Mouse (Mus musculus) heart, postnatal 4 days (tissue): ENCODE results near the gene Kif6. TPM values are rescaled to one million over a fixed set of nuclear protein-coding genes. Genes with fewer than 3 reads are reported as not detected.

Experiments
- DNase-seq: peaks from one replicate; pipeline ENCODE4 v3.0.0; 2021
- total RNA-seq, 2 experiments: library from RNA; stranded (reverse); gene quantifications; 2 replicates each; pipeline ENCODE4 v1.2.3; 2021

Kif6 gene
- total RNA-seq, 2 experiments from 2014 or later = 1.9 to 3.2 TPM

DNA sequence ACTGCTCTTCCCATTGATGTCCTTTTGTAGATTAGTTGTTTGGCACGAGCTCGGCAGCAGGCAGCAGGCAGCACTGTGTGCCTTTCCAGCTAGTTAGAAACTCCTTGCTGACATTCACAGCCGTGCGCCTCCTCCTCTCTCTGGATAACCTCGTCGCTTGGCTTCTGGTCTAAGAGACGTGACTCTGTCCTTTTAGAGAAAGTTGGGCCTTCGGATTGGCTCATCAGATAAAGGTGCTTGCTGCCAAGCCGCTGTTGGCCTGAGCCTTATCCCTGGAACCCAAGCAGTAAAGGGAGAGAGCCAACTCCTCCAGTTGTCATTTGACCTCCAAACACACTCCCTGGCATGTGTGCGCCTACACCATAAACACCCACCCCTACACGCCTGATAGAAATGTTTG is 123.4 kb downstream of the Kif6 start:
- peak; percentile 55 for DNase-seq

DNA sequence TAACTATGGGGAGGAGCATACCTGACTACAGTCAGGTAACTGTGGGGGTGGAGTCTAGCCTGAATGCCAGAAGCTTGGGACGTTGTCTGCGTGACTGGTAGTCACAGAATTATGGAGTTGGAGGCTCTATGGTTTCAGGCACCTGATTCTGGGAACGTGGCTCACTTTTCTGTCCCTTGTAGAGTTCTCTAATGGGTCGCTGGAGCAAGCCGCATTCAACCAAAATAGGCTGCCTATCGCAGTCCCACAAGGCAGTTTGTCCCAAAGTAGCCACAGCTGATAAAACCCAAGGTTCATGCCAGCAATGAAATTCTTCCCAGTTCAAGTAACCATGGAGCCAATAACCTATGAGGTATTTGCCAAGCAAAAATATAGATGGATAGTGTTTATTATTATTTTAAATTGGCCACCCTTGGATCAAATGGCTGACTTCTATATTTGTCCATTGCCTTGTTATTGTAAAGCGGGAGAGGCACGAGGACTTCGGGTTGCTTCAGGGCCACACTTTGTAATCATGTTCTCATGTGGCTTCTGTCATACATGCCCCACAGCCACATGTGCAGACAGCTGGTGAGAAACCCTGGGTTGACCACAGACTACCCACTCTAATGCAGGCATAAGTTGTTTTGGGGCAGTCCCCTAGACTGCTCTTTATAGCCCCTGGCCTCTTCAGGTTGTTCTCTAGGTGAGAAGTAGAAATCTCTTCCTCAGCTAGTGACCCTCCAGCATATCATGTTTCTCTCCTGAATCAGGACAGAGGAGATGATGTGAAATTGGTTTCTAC is 125.2 kb downstream of the Kif6 start:
- peak; percentile 35 for DNase-seq

DNA sequence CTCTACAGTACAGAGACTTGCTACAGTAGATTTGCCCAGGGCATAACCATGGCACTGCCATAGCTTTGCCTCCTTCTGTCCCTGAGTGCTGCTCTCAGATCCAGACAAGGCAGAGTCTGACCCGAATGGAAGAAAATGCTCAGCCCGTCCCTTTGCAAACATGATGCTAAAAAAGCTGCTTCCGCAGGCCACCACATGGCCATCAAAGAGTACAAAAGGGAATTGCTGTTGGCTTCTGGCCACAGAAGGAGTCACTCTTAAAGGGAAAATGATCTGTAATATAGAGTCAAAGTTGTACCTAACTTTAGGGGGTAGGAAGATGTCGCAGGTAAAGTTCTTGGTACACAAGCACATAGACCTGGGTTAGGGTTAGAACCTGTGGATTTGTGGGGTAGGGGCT is 126.2 kb downstream of the Kif6 start:
- peak; percentile 57 for DNase-seq

DNA sequence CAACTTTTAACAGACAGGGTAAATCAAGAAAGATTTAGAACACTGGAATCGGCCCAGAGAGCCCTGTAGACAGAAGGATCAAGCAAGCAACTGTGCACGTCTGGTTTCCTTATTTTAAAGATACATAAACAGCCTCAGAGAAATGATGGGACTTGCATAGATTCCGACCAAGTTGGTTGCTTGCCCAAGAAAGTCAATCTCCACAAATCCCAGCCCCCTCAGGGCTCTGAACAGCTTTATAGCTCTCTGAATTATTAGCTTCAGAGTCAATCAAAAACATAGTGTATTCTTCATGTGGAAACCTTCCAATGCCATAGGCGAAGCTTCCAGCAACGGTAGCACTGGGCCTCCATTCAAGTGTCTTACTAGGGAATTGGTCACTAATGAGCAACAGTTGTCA is 127.0 kb downstream of the Kif6 start:
- DNase-seq = no peak

DNA sequence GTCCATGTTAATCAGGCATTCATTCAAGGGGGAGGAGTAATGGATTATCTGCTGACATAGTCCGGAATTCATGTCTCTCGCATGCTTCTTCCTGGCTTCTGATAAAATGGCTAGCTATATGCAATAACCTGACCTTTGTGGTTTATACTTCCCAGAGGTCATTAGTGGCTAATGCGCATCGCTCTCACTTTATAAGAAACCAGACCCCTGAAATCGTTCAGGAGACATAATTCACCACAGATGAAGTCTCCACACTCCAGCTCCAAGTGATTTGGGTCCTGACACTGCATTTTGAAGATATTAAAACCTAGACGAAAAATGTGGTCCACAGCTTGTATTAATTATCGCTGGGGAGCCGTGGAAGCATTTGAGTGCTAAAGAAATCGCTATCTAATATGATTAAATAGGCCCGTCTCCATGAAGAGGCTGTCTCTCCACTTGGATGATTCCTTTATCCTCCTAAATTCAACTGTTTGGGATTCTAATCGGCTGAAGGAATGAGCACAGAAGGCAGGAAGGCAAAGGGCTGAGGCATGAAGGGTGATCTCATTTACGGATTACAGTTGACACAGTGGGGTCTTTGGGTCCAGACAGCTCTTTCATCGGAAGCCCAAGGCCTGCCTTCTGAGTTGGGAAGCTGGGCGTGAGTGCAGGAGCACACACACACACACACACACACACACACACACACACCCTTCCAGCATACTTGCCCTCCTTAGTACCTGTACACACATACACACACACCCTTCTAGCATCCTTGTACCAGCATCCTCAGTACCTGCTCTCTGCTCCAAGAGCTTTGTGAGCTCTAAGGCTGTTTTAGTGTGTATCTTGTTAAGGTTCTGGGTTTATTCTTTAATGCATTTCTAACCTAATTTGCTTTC is 128.9 kb downstream of the Kif6 start:
- DNase-seq = no peak

GRCm38 (mm10) chr17:49750889-49751324 is 136.0 kb downstream of the Kif6 start:
- peak; percentile 46 for DNase-seq

DNA sequence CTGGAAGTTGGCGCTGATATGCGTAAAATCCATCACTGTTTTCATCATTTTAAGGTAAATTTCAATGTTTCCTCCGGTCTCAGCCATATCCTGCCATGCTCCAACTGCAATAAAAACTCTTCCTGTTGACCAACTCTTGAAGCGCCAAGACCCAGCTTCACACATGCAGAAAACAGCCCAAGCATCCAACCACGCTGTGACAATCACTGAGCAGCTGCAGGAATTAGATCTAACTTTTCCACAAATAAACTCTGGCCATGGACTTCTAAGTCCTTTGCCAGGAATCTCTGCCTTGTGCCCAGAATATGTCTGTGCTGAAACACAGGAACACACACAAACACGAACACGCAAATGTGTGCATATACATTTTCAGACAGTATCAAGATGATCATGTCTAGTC is 138.9 kb downstream of the Kif6 start:
- DNase-seq = no peak

DNA sequence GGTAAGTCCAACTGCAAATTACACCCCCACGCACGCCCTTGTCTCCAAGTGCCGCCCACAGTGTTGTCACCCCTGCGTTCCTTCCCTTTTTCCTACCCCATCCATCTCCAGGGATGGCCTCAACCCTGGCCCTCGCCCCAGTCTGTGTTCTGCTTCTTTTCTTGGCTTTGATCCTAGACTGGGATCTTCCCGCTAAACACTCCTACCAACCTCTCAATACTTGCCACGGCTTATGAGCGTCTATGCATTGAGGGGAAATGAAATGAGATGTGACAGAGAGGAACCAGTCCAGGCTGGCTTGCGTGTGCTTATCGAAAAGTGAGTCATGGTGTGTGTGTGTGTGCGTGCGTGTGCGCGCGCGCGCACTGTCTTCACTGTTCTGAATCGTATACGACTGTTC is 141.9 kb downstream of the Kif6 start:
- DNase-seq = peak; percentile 55

DNA sequence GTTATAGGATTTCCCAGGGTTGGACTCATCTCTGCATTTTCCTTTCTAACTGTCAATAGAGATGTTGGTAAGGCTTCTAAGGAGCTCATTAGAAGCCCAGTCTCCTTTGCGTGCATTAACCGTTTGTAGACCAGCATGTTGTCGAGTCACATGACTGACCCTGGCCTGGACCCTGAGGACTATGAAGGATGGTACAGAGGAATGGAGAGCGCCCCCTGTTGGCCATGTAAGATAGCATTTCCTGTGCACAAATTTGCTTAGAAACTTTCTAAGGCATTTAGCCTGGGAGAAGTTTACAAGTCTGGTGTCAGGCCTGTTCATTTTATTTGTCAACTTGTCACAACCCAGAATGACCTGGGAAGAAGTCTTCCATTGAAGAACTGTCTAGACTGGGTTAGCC is 144.1 kb downstream of the Kif6 start:
- DNase-seq = no peak

- no peak for DNase-seq
Measured at GRCm38 (mm10) chr17:49761260-49761659, 146.3 kb downstream of the Kif6 start.

- DNase-seq = no peak
Measured at GRCm38 (mm10) chr17:49761838-49762237, 146.9 kb downstream of the Kif6 start.

- DNase-seq = no peak
Measured at GRCm38 (mm10) chr17:49764963-49765362, 150.0 kb downstream of the Kif6 start.

DNA sequence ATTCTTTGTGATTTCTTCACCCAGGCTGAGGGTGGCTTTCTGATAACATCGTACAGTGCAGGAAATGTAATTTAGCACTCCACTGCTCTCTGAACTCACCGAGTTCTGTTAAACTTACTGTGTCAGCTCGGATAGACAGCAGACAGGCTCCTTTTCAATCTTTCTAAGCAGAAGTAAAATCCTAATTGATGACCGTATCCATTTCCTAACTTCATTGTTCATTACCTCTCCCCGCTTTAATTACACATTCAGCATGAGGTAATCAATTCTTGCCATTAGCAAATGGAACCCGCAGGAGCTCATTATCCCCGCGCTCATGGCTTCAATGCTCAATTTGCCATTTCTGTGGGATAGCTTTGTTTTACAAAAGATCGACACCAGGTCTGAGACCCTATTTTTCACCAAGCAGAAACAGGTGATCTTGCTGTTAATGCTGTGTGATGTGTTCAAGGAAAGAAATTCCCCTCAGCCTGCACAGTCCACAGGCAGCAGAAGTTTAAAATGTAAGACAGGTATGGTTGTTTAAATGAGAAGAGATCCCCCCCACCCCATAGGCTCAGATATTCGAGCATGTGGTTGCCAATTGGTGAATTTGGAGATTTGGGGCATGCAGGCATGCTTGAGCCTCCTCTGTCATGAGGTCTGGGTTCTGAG is 152.9 kb downstream of the Kif6 start:
- DNase-seq = no peak

GRCm38 (mm10) chr17:49771703-49772315 is 156.9 kb downstream of the Kif6 start:
- DNase-seq = no peak

DNA sequence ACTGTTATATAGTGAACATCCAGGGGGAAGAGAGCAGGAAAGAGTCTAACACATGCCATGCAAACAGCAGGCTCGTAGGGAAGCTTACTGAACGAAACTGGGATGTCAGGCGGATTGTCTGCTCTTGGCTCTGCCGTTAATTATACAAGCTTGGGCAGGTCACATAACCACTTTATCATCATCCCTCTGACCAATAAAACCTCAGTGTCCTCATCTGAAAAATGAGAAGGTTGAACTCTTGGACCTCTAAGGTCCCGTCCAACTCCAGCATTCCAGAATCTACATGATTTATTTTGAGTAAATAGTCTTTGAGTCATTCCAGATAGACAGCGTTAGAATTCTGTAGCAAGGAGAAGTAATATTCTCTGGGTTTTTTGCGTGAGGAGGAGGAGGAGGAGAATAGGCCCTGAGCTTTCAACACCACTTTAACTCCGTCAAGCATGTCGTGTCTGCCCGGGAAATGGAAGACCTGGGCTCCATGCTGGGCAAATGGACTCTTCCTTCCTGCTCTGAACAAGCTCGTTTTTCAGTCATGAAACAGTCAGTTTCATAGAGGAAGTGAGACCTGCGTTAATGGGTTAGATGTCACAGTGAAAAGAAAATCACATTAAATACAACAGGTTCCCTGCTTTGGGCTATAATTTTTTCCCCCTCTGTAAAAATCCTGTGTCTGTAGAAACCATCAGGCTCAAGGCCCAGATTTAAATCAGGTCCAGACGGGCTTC is 162.3 kb downstream of the Kif6 start:
- DNase-seq = no peak

GRCm38 (mm10) chr17:49779066-49779465 is 164.1 kb downstream of the Kif6 start:
- no peak for DNase-seq

DNA sequence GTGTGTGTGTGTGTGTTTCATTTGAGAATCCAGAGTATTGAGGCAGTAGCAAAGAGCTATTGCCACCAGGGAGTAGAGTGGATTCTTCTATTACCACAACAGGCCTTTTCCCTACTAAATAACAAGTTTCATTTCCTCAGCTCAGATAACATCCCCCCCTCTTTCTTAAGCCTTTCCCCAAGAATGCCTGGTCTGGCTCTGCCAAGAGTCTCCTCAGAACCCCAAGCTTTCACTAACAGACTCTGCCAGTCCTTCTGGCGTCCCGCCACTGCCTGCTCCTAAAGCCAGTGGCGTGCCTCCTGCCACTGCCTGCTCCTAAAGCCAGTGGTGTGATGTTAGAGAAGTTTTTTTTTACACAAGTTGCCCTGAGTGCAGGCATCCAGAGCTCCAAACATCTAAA is 164.6 kb downstream of the Kif6 start:
- peak; percentile 19 for DNase-seq

- DNase-seq = no peak
Measured at GRCm38 (mm10) chr17:49785851-49786250, 170.9 kb downstream of the Kif6 start.

DNA sequence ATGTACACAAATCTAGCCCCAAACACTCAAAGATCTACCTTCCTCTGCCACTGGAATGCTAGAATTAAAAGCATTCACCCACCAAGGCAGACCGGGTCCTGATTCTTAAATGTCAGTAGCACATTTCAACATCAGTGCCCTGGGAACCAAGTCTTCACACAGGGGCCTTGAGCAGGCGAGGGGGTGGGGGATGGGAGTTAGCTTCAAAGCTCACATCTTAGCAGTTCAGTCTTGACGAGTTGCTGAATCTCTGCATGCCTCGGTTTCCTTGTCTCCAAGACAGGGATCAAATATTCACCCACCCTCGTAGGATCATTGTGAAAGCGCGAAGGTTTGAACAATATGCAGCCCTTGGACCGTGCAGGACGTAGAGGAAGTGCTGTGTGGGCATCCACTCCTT is 172.4 kb downstream of the Kif6 start:
- no peak for DNase-seq

DNA sequence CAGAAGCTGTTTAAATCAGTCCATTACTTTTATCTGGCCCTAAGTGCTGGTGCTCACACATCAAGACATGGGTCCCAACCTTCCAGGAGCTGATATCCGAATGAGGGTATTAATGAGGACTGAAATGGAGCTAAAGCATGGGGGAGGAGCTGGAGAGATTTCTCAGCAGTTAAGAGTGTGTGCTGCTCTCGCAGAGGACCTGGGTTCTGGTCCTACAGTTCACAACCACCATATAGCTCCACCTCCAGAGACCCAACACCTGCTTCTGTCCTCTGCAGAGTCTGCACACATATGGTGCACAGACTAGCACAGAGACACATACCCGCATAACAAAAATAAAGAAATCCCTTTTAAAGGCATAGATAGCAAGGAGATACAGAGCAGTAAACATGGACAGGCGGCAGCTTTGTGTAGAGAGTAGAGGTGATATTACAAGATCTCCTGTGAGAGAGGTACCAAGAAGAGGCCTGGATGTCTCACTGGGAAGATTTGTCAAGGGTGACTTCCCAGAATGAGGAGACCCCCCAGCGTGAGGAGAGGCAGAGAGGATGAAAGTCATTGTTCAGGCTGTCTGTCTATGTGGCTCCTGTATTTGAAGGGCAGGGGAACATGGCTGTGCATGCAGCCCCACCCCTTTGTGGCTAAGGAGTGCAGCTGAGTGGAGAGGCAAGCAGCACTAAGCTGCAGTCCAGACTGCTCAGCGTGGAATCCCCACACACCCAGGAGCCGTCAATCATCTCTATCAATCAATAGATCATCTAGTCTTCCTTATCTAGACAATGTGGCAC is 173.4 kb downstream of the Kif6 start:
- DNase-seq = no peak

DNA sequence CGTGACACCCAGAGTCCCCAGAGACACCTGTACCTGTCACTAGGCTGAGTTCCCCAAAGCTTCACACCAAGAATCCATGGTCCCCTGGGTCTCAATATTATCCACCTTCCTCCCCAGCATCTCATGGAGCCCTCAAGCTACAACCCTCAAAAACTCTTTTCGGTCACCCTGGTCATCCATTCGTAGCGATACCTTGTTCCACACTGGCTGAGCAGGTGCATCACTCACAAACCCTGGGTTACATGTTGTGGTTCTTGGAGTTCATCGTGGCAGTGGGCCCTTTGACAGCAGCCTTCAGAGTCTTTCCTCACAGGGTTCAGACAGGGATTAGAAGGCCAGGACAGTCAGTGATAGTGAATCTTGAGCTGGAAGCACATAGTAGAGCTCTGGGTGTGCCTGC is 176.6 kb downstream of the Kif6 start:
- DNase-seq = no peak
